Mouse (Mus musculus) CH12.LX (cell line): ENCODE data around the gene Dlg2.

Source experiments
- CHD2 ChIP-seq: IDR thresholded peaks from 2 replicates; pipeline ENCODE4 v1.6.1; 2011; ENCODE audit warnings: low read length, improper control_type of control experiment
- CTCF ChIP-seq, 2 experiments: IDR thresholded peaks in 1 of 2; conservative IDR thresholded peaks in 1 of 2; 2 replicates each; pipeline ENCODE4 v1.5.1; 2011 to 2012; ENCODE audit warnings: low read depth in 2 of 2, low read length in 2 of 2, improper control_type of control experiment in 1 of 2, inconsistent platforms in 1 of 2, mild to moderate bottlenecking in 1 of 2, moderate library complexity in 1 of 2
- EP300 ChIP-seq: IDR thresholded peaks from 2 replicates; pipeline ENCODE4 v1.6.1; 2011; ENCODE audit warnings: low read length, improper control_type of control experiment
- GABPA ChIP-seq: IDR thresholded peaks from 2 replicates; pipeline ENCODE4 v1.6.1; 2012; ENCODE audit warnings: low read depth, low read length, improper control_type of control experiment, inconsistent platforms; ENCODE audit not compliant: insufficient replicate concordance
- MAFK ChIP-seq: IDR thresholded peaks from 2 replicates; pipeline ENCODE4 v1.6.1; 2011; ENCODE audit warnings: low read length, improper control_type of control experiment; ENCODE audit not compliant: insufficient replicate concordance
- MAX ChIP-seq: IDR thresholded peaks from 2 replicates; pipeline ENCODE4 v1.6.1; 2011; ENCODE audit warnings: low read length, improper control_type of control experiment
- POLR2A ChIP-seq: IDR thresholded peaks from 2 replicates; pipeline ENCODE4 v1.6.1; 2011; ENCODE audit warnings: low read depth, mild to moderate bottlenecking, improper control_type of control experiment, low read length
- USF2 ChIP-seq: conservative IDR thresholded peaks from 2 replicates; pipeline ENCODE4 v1.6.1; 2011; ENCODE audit warnings: low read depth, low read length, improper control_type of control experiment
- ZC3H11A ChIP-seq: IDR thresholded peaks from 2 replicates; pipeline ENCODE4 v1.6.1; 2012; ENCODE audit warnings: low read depth, mild to moderate bottlenecking, inconsistent platforms, low read length, improper control_type of control experiment

GRCm38 (mm10) chr7:91382281-91382680, 905.8 kb downstream of the Dlg2 start:
- TF ChIP-seq POLR2A (no peak), CTCF (conservative IDR thresholded peaks at IDR 0.05 in 1 of 2, IDR thresholded peaks at IDR 0.05 in 1 of 2; ENCODE audit: low read depth in 2 of 2, low read length in 2 of 2) (no peak), CHD2 (no peak), EP300 (no peak), GABPA (no peak), MAFK (no peak), MAX (no peak), ZC3H11A (no peak), USF2 (no peak)
